Mouse (Mus musculus) gastrocnemius, adult 2 months (tissue): ENCODE results near the gene Tmem88. TPM values are rescaled to one million over a fixed set of nuclear protein-coding genes. Genes with fewer than 3 reads are reported as not detected.

Experiments
- DNase-seq: peaks from one replicate; pipeline ENCODE4 v3.0.0; 2022
- H3K27ac ChIP-seq: fragments of 200-600 bp; 2 replicates; pipeline ENCODE4 v1.8.1; 2022; ENCODE audit warnings: mild to moderate bottlenecking
- H3K4me3 ChIP-seq: fragments of 200-600 bp; 2 replicates; pipeline ENCODE4 v1.8.1; 2022; ENCODE audit warnings: mild to moderate bottlenecking, moderate library complexity
- CTCF ChIP-seq: fragments of 200-600 bp; IDR thresholded peaks from 2 replicates; pipeline ENCODE4 v1.8.1; 2022; ENCODE audit warnings: antibody characterized with exemption, mild to moderate bottlenecking, moderate library complexity
- intact Hi-C: fragments of 180-260 bp; cut with DNase I; formaldehyde crosslinking; loops from one replicate; pipeline ENCODE4 v1.15.1; 2025
- total RNA-seq, 2 experiments: library from RNA; stranded (reverse); gene quantifications; 2 replicates each; pipeline ENCODE4 v1.2.3; 2021

Tmem88 gene
- total RNA-seq, 2 experiments from 2014 or later: 6.5 to 7.4 TPM

DNA sequence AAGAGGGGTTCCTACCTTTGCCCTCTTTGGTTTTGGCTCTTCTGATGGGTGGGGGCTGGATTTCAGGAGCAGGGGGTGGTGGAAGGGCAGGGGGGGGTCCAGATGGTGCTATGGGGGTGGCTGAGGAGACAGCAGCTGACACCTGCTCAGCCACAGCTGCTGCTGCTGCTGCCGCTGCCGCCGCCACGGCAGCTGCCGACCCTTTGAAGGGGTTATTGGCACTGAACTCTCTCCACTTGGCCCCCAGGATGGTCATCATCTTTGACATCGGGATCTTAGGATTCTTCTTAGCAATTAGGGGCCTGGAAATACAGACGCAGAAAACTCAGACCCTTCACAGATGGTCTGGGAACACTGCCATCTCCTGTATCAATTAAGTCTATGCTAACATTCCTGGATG is 36.0 kb downstream of the Tmem88 start:
- intact Hi-C loops: no loop called here
- H3K27ac ChIP-seq: no peak overlapping the region
- H3K4me3 ChIP-seq: no peak overlapping the region
- no peak for TF ChIP-seq CTCF
- DNase-seq: no peak

DNA sequence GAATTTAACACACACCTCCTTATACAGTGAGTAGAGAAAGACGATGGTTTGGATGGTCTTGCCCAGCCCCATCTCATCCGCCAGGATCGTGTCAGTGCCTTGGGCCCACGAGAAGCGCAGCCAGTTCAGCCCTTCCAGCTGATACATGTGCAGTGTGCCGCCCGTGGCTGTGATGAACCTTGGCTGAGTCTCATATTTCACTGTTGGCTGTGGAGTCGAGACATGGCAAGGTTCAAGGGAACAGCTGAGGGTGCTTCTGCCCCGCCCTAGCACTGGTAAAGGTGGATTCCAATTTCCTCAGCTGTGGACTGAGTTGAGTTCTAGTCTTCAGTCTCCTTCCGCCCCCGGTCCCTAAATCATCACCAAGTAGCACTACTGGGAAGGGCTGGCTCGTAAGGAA is 40.3 kb downstream of the Tmem88 start:
- intact Hi-C loops: no loop called here
- TF ChIP-seq CTCF: no peak
- H3K27ac ChIP-seq: peak overlapping the region; percentile 38; the same call in 1 of the 2 replicates
- DNase-seq: peak; percentile 80
- H3K4me3 ChIP-seq: no peak overlapping the region

DNA sequence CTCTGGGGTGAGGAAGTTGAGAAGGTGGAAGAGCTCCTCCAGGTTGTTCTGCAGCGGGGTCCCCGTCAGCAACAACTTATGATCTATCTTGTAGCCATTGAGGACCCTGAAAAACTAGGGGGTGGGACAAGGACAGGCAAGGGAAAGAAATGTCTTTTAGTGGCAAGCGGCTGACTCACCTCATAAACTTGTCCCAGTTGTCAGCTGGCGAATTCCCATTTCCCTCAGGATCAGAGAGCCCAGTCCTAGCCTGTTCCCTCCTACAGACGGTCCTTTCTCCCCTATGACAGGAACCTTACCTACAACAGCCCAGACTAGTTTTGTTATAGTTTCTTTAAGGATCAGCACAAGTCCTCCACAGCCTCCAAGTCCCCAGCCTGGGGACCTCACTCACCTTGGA is 41.5 kb downstream of the Tmem88 start:
- DNase-seq: no peak
- no peak overlapping the region for H3K4me3 ChIP-seq
- intact Hi-C loops: no loop called here
- H3K27ac ChIP-seq: no peak overlapping the region
- TF ChIP-seq CTCF: no peak

Other genes starting within 250 kb of the Tmem88 start
- gene Alox12b, start 241.2 kb downstream of the Tmem88 start, total RNA-seq: not detected
- gene Alox8, start 200.4 kb downstream of the Tmem88 start, total RNA-seq: not detected
- not detected for gene Gucy2e, start 161.2 kb downstream of the Tmem88 start, total RNA-seq
- gene Cntrob, start 74.5 kb downstream of the Tmem88 start, total RNA-seq: 1 to 10 TPM; 1.4 to 2.0 TPM
- 10 to 100 TPM; 37.7 to 46.4 TPM for gene Trappc1, start 74.3 kb downstream of the Tmem88 start, total RNA-seq
- gene Kcnab3, start 72.0 kb downstream of the Tmem88 start, total RNA-seq: not detected
- gene Rnf227, start 57.8 kb downstream of the Tmem88 start, total RNA-seq: not detected
- gene Chd3, start 28.8 kb downstream of the Tmem88 start, total RNA-seq: 1 to 10 TPM; 6.8 to 9.4 TPM
- 10 to 100 TPM; 62.4 to 86.0 TPM for gene Naa38, start 2.7 kb downstream of the Tmem88 start, total RNA-seq
- gene Cyb5d1, start 2.6 kb downstream of the Tmem88 start, total RNA-seq: 10 to 100 TPM; 34.9 to 36.0 TPM
- 10 to 100 TPM; 23.9 to 24.5 TPM for gene Kdm6b, start 15.4 kb upstream of the Tmem88 start, total RNA-seq
- under 1 TPM; 0.05 to 0.25 TPM for gene Dnah2, start 150.9 kb upstream of the Tmem88 start, total RNA-seq
- under 1 TPM; 0.47 to 0.48 TPM for gene Efnb3, start 162.0 kb upstream of the Tmem88 start, total RNA-seq
- gene Wrap53, start 182.0 kb upstream of the Tmem88 start, total RNA-seq: 1 to 10 TPM; 3.2 to 3.4 TPM
- 10 to 100 TPM; 12.9 to 16.5 TPM for gene Trp53, start 182.1 kb upstream of the Tmem88 start, total RNA-seq
- 100 to 1,000 TPM; 271 to 389 TPM for gene Atp1b2, start 207.7 kb upstream of the Tmem88 start, total RNA-seq
- gene Shbg, start 219.7 kb upstream of the Tmem88 start, total RNA-seq: not detected
- 1 to 10 TPM; 2.6 to 3.2 TPM for gene Sat2, start 223.8 kb upstream of the Tmem88 start, total RNA-seq
- 100 to 1,000 TPM in 1 of 2 experiments, 10 to 100 TPM in 1; 90.6 to 104 TPM for gene Fxr2, start 234.8 kb upstream of the Tmem88 start, total RNA-seq